Mouse (Mus musculus) hindbrain, postnatal 0 days (tissue): ENCODE results near the gene Kif22. TPM values are rescaled to one million over a fixed set of nuclear protein-coding genes. Genes with fewer than 3 reads are reported as not detected.

Experiments used
- ATAC-seq: fragments of 200-750 bp; cut with Nextera tagmentation; 2 replicates; pipeline ENCODE4 v1.8.0; 2017; ENCODE audit warnings: mild to moderate bottlenecking, moderate TSS enrichment, moderate library complexity
- DNase-seq: peaks from one replicate; pipeline ENCODE4 v3.0.0-alpha.2; 2015; ENCODE audit warnings: low spot score
- H3K27ac ChIP-seq: fragments of 300-500 bp; sonication (generic); 2 replicates; pipeline ENCODE4 v1.5.1; 2014; ENCODE audit warnings: mild to moderate bottlenecking
- H3K27me3 ChIP-seq: fragments of 300-500 bp; sonication (generic); 2 replicates; pipeline ENCODE4 v1.6.1; 2014; ENCODE audit warnings: low read length, mixed read lengths; ENCODE audit not compliant: insufficient read depth
- H3K36me3 ChIP-seq: fragments of 300-500 bp; sonication (generic); 2 replicates; pipeline ENCODE4 v1.6.1; 2014; ENCODE audit warnings: low read length, mixed read lengths; ENCODE audit not compliant: insufficient read depth
- H3K4me1 ChIP-seq: fragments of 300-500 bp; sonication (generic); 2 replicates; pipeline ENCODE4 v1.6.1; 2014; ENCODE audit warnings: antibody characterized with exemption, low read length, mixed read lengths; ENCODE audit not compliant: insufficient read depth
- H3K4me2 ChIP-seq: fragments of 300-500 bp; sonication (generic); 2 replicates; pipeline ENCODE4 v1.6.1; 2014; ENCODE audit warnings: low read depth, mild to moderate bottlenecking, low read length, moderate library complexity, mixed read lengths
- H3K4me3 ChIP-seq: fragments of 300-500 bp; sonication (generic); 2 replicates; pipeline ENCODE4 v1.5.1; 2014; ENCODE audit warnings: low read length
- H3K9ac ChIP-seq: fragments of 300-500 bp; sonication (generic); replicated peaks from 2 replicates; pipeline ENCODE4 v1.6.1; 2014; ENCODE audit warnings: mild to moderate bottlenecking, low read length, moderate library complexity, mixed read lengths
- H3K9me3 ChIP-seq: fragments of 300-500 bp; sonication (generic); 2 replicates; pipeline ENCODE4 v1.6.1; 2016; ENCODE audit warnings: low read length, mixed read lengths
- CTCF ChIP-seq: IDR thresholded peaks from 2 replicates; pipeline ENCODE4 v1.5.1; 2016; ENCODE audit warnings: antibody characterized with exemption, control low read depth, low read depth
- WGBS: fragments of 180-500 bp; shearing (Covaris S2); extraction: QIAGEN DNeasy Blood & Tissue Kit; methylation state at CpG from one replicate; pipeline ENCODE4 v1.1.7; 2014; 5-methylcytosine and 5-hydroxymethylcytosine counted together
- polyA plus RNA-seq: library from polyadenylated mRNA; unstranded; fragments of >200 nt; fragmentation: Nextera tagmentation; extraction: Ambion mirVana; gene quantifications from 2 replicates; pipeline ENCODE4 v1.2.1, GENCODE M21; 2015
- total RNA-seq: library from RNA; depleted of rRNA; stranded (reverse); fragments of >200 nt; gene quantifications from 2 replicates; pipeline ENCODE4 v1.2.3, GENCODE M21; 2014

The Kif22 gene
- total and polyA plus RNA-seq, 2 experiments from 2014 or later: 8.1 to 24.5 TPM

DNA sequence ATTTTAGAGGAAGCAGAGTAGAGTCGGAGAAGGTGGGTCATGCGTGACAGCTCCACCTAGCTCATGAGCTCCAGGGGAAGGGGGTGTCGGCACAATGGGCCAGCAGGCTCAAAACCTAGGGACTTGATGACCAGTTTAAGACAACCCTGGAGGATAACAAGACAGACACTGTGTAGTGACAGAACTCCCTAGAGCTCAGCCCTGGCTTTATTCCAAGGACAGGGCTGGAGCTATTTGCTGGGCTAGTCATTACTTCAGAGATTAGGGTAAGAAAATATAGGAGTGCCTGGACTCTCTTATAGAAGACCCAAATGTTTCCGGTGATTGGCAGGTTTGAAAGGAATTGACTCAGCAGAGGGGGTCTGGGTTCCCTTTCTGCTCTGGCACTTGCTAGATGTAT lies 30.9 kb upstream of the Kif22 start:
- H3K27me3 ChIP-seq: no peaks in the 10 kb centered on the region
- no peak overlapping the region for H3K27ac ChIP-seq
- H3K4me3 ChIP-seq: no peak overlapping the region
- WGBS: 81% methylated on average over 4 of the region's 4 CpGs
- H3K9me3 ChIP-seq: no peaks in the 10 kb centered on the region
- no peak overlapping the region for H3K9ac ChIP-seq
- no peak for DNase-seq
- TF ChIP-seq CTCF: no peak
- H3K4me2 ChIP-seq: no peak overlapping the region
- H3K36me3 ChIP-seq: no peaks in the 10 kb centered on the region
- ATAC-seq: no peak
- H3K4me1 ChIP-seq: no peaks in the 10 kb centered on the region

GRCm38 (mm10) chr7:127070871-127071413 lies 28.7 kb upstream of the Kif22 start:
- no peak overlapping the region for H3K4me2 ChIP-seq
- no peaks in the 10 kb centered on the region for H3K27me3 ChIP-seq
- no peak for DNase-seq
- H3K4me3 ChIP-seq: no peak overlapping the region
- H3K9me3 ChIP-seq: no peaks in the 10 kb centered on the region
- TF ChIP-seq CTCF: no peak
- H3K27ac ChIP-seq: no peak overlapping the region
- H3K9ac ChIP-seq: no peak overlapping the region
- no peaks in the 10 kb centered on the region for H3K4me1 ChIP-seq
- no peaks in the 10 kb centered on the region for H3K36me3 ChIP-seq
- WGBS: 80% methylated on average over 4 of the region's 4 CpGs
- ATAC-seq: no peak

DNA sequence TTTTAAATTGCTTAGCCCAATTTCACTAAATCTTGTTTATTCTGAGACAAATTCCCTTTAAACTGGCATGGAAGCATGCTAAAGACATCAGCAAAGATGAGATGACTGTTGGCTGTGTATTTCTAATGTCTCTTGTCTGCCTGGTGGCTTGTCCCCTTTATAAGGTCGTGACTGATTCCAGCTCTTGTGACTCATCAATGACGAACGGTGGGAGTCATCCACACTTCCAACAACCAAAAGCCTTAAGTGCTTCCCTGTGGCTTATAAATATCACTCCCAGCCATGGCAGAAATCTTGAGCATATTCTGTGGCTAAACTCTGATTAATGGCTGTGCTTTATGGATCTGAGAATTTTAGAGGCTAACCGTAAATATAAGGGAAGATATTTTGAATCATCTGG lies 24.0 kb upstream of the Kif22 start:
- no peaks in the 10 kb centered on the region for H3K27me3 ChIP-seq
- H3K4me2 ChIP-seq: no peak overlapping the region
- no peak for DNase-seq
- no peaks in the 10 kb centered on the region for H3K36me3 ChIP-seq
- no peak for ATAC-seq
- no peak for TF ChIP-seq CTCF
- no peak overlapping the region for H3K27ac ChIP-seq
- H3K4me3 ChIP-seq: no peak overlapping the region
- H3K9ac ChIP-seq: no peak overlapping the region
- H3K4me1 ChIP-seq: no peaks in the 10 kb centered on the region
- WGBS: 78% methylated on average over 4 of the region's 4 CpGs
- H3K9me3 ChIP-seq: 0 out of 2 replicates have a peak, but pooled peaks cover 2% of the 10 kb centered on the region

DNA sequence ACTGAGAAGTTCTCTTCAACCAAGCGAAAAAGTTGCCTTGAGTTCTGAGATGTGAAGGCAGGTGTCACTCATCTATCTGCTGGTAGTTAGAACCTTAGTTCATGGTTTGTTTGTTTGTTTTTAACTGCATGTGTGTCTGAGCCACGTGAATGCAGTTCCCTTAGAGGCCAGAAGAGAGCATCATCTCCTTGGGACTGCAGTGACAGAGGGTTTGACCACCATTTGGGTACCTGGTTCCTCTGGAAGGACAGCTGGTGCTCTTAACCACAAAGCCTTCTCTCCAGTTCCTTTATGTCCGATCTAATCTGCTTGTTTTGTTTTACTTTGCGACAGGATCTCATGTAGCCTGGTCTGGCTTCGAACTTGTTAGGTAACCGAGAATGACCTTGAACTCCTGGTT lies 23.3 kb upstream of the Kif22 start:
- 88% methylated on average over 6 of the region's 6 CpGs for WGBS
- no peak for TF ChIP-seq CTCF
- Histone ChIP-seq H3K9ac (no peak overlapping the region), H3K27ac (no peak overlapping the region), H3K4me1 (no peaks in the 10 kb centered on the region), H3K27me3 (no peaks in the 10 kb centered on the region), H3K4me3 (no peak overlapping the region), H3K36me3 (no peaks in the 10 kb centered on the region), H3K4me2 (no peak overlapping the region), H3K9me3 (0 out of 2 replicates have a peak, but pooled peaks cover 2% of the 10 kb centered on the region)
- DNase-seq (no peak), ATAC-seq (no peak)

GRCm38 (mm10) chr7:127055026-127055585 lies 12.8 kb upstream of the Kif22 start:
- WGBS: 75% methylated on average over 5 of the region's 5 CpGs
- no peak overlapping the region for H3K4me2 ChIP-seq
- no peaks in the 10 kb centered on the region for H3K9me3 ChIP-seq
- no peak for TF ChIP-seq CTCF
- no peaks in the 10 kb centered on the region for H3K36me3 ChIP-seq
- H3K27ac ChIP-seq: no peak overlapping the region
- ATAC-seq (no peak), DNase-seq (no peak)
- no peaks in the 10 kb centered on the region for H3K27me3 ChIP-seq
- H3K9ac ChIP-seq: no peak overlapping the region
- no peak overlapping the region for H3K4me3 ChIP-seq
- no peaks in the 10 kb centered on the region for H3K4me1 ChIP-seq

DNA sequence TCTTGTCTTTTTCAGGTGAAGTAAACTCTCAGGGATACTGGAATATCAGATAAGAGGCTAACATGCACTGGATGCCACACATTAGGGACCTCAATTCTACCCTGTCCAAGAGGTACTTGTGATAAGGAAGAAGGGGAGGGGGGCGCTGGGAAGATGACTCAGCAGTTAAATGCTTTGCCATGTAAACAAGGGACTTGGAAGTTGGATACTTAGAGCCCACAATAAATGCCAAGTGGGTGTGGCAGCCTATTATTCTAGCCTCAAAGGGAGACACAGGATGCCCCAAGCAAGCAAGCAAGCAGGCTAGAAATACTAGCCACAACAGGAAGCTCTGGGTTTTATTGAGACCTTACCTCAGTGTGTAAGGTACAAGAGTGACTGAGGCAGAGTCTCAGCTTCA lies 11.0 kb downstream of the Kif22 start:
- no peak for DNase-seq
- Histone ChIP-seq H3K4me3 (no peak overlapping the region), H3K9ac (no peak overlapping the region), H3K4me1 (peaks cover 8% of the 10 kb centered on the region; the same call in 1 of the 2 replicates), H3K27me3 (no peaks in the 10 kb centered on the region), H3K9me3 (no peaks in the 10 kb centered on the region), H3K4me2 (no peak overlapping the region), H3K36me3 (no peaks in the 10 kb centered on the region), H3K27ac (no peak overlapping the region)
- no peak for TF ChIP-seq CTCF
- WGBS: 77% methylated on average over 1 of the region's 1 CpGs
- ATAC-seq: no peak

DNA sequence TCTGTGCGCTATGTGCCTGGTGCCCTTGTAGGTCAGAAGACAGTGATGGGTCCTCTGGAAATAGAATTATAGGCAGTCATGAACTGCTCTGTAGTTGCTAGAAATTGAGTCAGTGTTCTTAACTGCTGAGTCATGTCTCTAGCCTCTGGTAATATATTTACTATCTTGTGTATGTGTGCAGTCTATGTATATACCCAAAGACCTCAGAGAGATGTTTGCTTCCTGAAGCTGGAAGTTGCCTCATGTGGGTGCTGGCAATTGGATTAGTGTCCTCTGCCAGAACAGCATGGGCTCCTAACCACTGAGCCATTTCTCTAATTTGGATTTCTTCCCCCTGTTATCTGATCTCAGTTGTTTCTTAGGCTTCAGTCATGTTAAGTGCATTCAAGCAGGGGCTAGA lies 12.1 kb downstream of the Kif22 start:
- WGBS: 97% methylated on average over 1 of the region's 1 CpGs
- peaks cover 8% of the 10 kb centered on the region; the same call in 1 of the 2 replicates for H3K4me1 ChIP-seq
- H3K4me2 ChIP-seq: no peak overlapping the region
- no peak for TF ChIP-seq CTCF
- DNase-seq (no peak), ATAC-seq (no peak)
- H3K36me3 ChIP-seq: no peaks in the 10 kb centered on the region
- no peaks in the 10 kb centered on the region for H3K9me3 ChIP-seq
- no peak overlapping the region for H3K4me3 ChIP-seq
- no peak overlapping the region for H3K9ac ChIP-seq
- no peaks in the 10 kb centered on the region for H3K27me3 ChIP-seq
- no peak overlapping the region for H3K27ac ChIP-seq
